Mouse (Mus musculus) liver, embryonic 14.5 days (tissue): ENCODE results near the gene Parva. TPM values are rescaled to one million over a fixed set of nuclear protein-coding genes. Genes with fewer than 3 reads are reported as not detected.

Experiments used
- ATAC-seq: fragments of 200-750 bp; cut with Nextera tagmentation; 2 replicates; pipeline ENCODE4 v1.8.0; 2017; ENCODE audit warnings: moderate number of reproducible peaks, mild to moderate bottlenecking, moderate library complexity; ENCODE audit not compliant: insufficient read depth
- DNase-seq, 3 experiments: peaks; one replicate each; pipeline ENCODE4 v3.0.0-alpha.2; 2012 to 2013; ENCODE audit warnings: low read depth in 3 of 3, low spot score in 3 of 3
- H3K27ac ChIP-seq: fragments of 300-500 bp; sonication (generic); 2 replicates; pipeline ENCODE4 v1.5.1; 2014; ENCODE audit warnings: moderate library complexity, mild to moderate bottlenecking, control low read depth, inconsistent platforms
- H3K27me3 ChIP-seq: fragments of 300-500 bp; sonication (generic); 2 replicates; pipeline ENCODE4 v1.6.1; 2014; ENCODE audit warnings: mild to moderate bottlenecking, low read length, moderate library complexity; ENCODE audit not compliant: control insufficient read depth, insufficient read depth
- H3K36me3 ChIP-seq: fragments of 300-500 bp; sonication (generic); replicated peaks from 2 replicates; pipeline ENCODE4 v1.6.1; 2014; ENCODE audit warnings: low read depth; ENCODE audit not compliant: control insufficient read depth, insufficient read depth
- H3K4me1 ChIP-seq, 2 experiments: fragments of 200-500 bp in 1 of 2; fragments of 300-500 bp in 1 of 2; sonication (generic) in 1 of 2; replicated peaks; 2 replicates each; pipeline ENCODE4 v1.6.1; 2012 to 2014; ENCODE audit warnings: antibody characterized with exemption in 1 of 2, inconsistent platforms in 1 of 2, low read length in 1 of 2; ENCODE audit not compliant: control insufficient read depth in 2 of 2, insufficient read depth in 2 of 2
- H3K4me2 ChIP-seq: fragments of 300-500 bp; sonication (generic); 2 replicates; pipeline ENCODE4 v1.6.1; 2014; ENCODE audit warnings: low read depth, mild to moderate bottlenecking, control low read depth, moderate library complexity
- H3K4me3 ChIP-seq, 2 experiments: fragments of 200-500 bp in 1 of 2; fragments of 300-500 bp in 1 of 2; sonication (generic) in 1 of 2; 2 replicates each; pipeline ENCODE4 v1.5.1; 2012 to 2014; ENCODE audit warnings: low read depth in 2 of 2, low read length in 2 of 2, mild to moderate bottlenecking in 2 of 2, control low read depth in 1 of 2, inconsistent platforms in 1 of 2, moderate library complexity in 1 of 2; ENCODE audit not compliant: insufficient read depth in 1 of 2
- H3K9ac ChIP-seq: fragments of 300-500 bp; sonication (generic); replicated peaks from 2 replicates; pipeline ENCODE4 v1.6.1; 2014; ENCODE audit warnings: mild to moderate bottlenecking, control low read depth, moderate library complexity
- H3K9me3 ChIP-seq: fragments of 300-500 bp; sonication (generic); 2 replicates; pipeline ENCODE4 v1.6.1; 2016; ENCODE audit warnings: low read length, mixed read lengths; ENCODE audit not compliant: control insufficient read depth
- CTCF ChIP-seq: IDR thresholded peaks from 2 replicates; pipeline ENCODE4 v1.5.1; 2016; ENCODE audit warnings: antibody characterized with exemption, low read depth, control low read depth
- EP300 ChIP-seq: IDR thresholded peaks from 2 replicates; pipeline ENCODE4 v1.6.1; 2016; ENCODE audit warnings: antibody characterized with exemption, low read depth
- WGBS: fragments of 180-500 bp; shearing (Covaris S2); extraction: QIAGEN DNeasy Blood & Tissue Kit; methylation state at CpG from one replicate; pipeline ENCODE4 v1.1.7; 2014; ENCODE audit not compliant: insufficient replicate concordance; 5-methylcytosine and 5-hydroxymethylcytosine counted together
- polyA plus RNA-seq, 2 experiments: library from polyadenylated mRNA; depleted of rRNA in 1 of 2; stranded (reverse) in 1 of 2; unstranded in 1 of 2; fragments of >200 nt; fragmentation: Nextera tagmentation in 1 of 2; extraction: Ambion mirVana in 1 of 2; gene quantifications; 2 replicates each; pipeline versions ENCODE4 v1.2.1 to v1.2.3; 2012 to 2014

Gene Parva
- polyA plus RNA-seq, 2 experiments, result 3.6 to 4.7 TPM

GRCm38 (mm10) chr7:112528582-112529360 is 101.5 kb downstream of the Parva start:
- WGBS, result 50% methylated on average over 6 of the region's 6 CpGs
- ATAC-seq, result no peak
- peaks cover 0 to 2% of the 10 kb centered on the region in 2 experiments; a peak in 1 of 4 replicates for H3K4me1 ChIP-seq
- H3K9me3 ChIP-seq, result no peaks in the 10 kb centered on the region
- no peak for DNase-seq
- TF ChIP-seq EP300, result no peak
- TF ChIP-seq CTCF, result no peak
- no peaks in the 10 kb centered on the region for H3K36me3 ChIP-seq
- no peak overlapping the region for H3K27ac ChIP-seq
- H3K4me2 ChIP-seq, result no peak overlapping the region
- H3K27me3 ChIP-seq, result no peaks in the 10 kb centered on the region
- H3K4me3 ChIP-seq, result no peak overlapping the region
- no peak overlapping the region for H3K9ac ChIP-seq

GRCm38 (mm10) chr7:112530924-112531323 is 103.6 kb downstream of the Parva start:
- Histone ChIP-seq H3K36me3 (no peaks in the 10 kb centered on the region), H3K4me1 (peaks cover 0 to 2% of the 10 kb centered on the region in 2 experiments; a peak in 2 of 4 replicates), H3K27me3 (no peaks in the 10 kb centered on the region), H3K27ac (no peak overlapping the region), H3K9me3 (no peaks in the 10 kb centered on the region), H3K9ac (no peak overlapping the region), H3K4me3 (no peak overlapping the region), H3K4me2 (no peak overlapping the region)
- 52% methylated on average over 5 of the region's 5 CpGs for WGBS
- TF ChIP-seq EP300 (no peak), CTCF (no peak)
- ATAC-seq (no peak), DNase-seq (no peak)

- H3K4me1 ChIP-seq, result peaks cover 0 to 2% of the 10 kb centered on the region in 2 experiments; a peak in 2 of 4 replicates
- H3K4me3 ChIP-seq, result no peak overlapping the region
- no peaks in the 10 kb centered on the region for H3K9me3 ChIP-seq
- TF ChIP-seq EP300 (no peak), CTCF (no peak)
- H3K27ac ChIP-seq, result no peak overlapping the region
- no peak overlapping the region for H3K4me2 ChIP-seq
- ATAC-seq (no peak), DNase-seq (no peak)
- H3K9ac ChIP-seq, result no peak overlapping the region; the same call in 1 of the 2 replicates
- no peaks in the 10 kb centered on the region for H3K36me3 ChIP-seq
- WGBS, result 56% methylated on average over 3 of the region's 3 CpGs
- no peaks in the 10 kb centered on the region for H3K27me3 ChIP-seq
Measured at GRCm38 (mm10) chr7:112534148-112534547, 106.8 kb downstream of the Parva start.

- Histone ChIP-seq H3K4me1 (peaks cover 0 to 2% of the 10 kb centered on the region in 2 experiments; a peak in 2 of 4 replicates), H3K9me3 (no peaks in the 10 kb centered on the region), H3K27ac (no peak overlapping the region), H3K9ac (no peak overlapping the region), H3K27me3 (no peaks in the 10 kb centered on the region), H3K36me3 (no peaks in the 10 kb centered on the region), H3K4me3 (no peak overlapping the region), H3K4me2 (no peak overlapping the region)
- TF ChIP-seq EP300, result no peak
- TF ChIP-seq CTCF, result no peak
- WGBS, result 33% methylated on average over 16 of the region's 16 CpGs
- ATAC-seq, result no peak
- no peak for DNase-seq
Measured at GRCm38 (mm10) chr7:112535408-112535921, 108.2 kb downstream of the Parva start.

GRCm38 (mm10) chr7:112549136-112549535 is 121.8 kb downstream of the Parva start:
- Histone ChIP-seq H3K27me3 (no peaks in the 10 kb centered on the region), H3K4me2 (no peak overlapping the region), H3K9ac (no peak overlapping the region), H3K4me1 (no peaks in the 10 kb centered on the region; a peak in 1 of 4 replicates), H3K4me3 (no peak overlapping the region), H3K9me3 (no peaks in the 10 kb centered on the region), H3K27ac (no peak overlapping the region), H3K36me3 (no peaks in the 10 kb centered on the region)
- TF ChIP-seq CTCF, result no peak
- TF ChIP-seq EP300, result no peak
- ATAC-seq, result no peak
- DNase-seq, result no peak
- WGBS, result 53% methylated on average over 3 of the region's 3 CpGs
